Mouse (Mus musculus) liver, postnatal 0 days (tissue): ENCODE measurements around the gene Fam122a. TPM values are rescaled to one million over a fixed set of nuclear protein-coding genes. Genes with fewer than 3 reads are reported as not detected.

Experiments used
- ATAC-seq: fragments of 200-750 bp; cut with Nextera tagmentation; 2 replicates; pipeline ENCODE4 v1.8.0; 2017; ENCODE audit warnings: mild to moderate bottlenecking, moderate library complexity
- DNase-seq: peaks from one replicate; pipeline ENCODE4 v3.0.0-alpha.2; 2016
- H3K27ac ChIP-seq: fragments of 300-500 bp; sonication (generic); 2 replicates; pipeline ENCODE4 v1.5.1; 2014; ENCODE audit warnings: antibody characterized with exemption, moderate library complexity, mild to moderate bottlenecking, low read depth
- H3K27me3 ChIP-seq: fragments of 300-500 bp; sonication (generic); 2 replicates; pipeline ENCODE4 v1.6.1; 2014; ENCODE audit warnings: low read length, control low read depth, mixed read lengths; ENCODE audit not compliant: insufficient read depth
- H3K36me3 ChIP-seq: fragments of 300-500 bp; sonication (generic); replicated peaks from 2 replicates; pipeline ENCODE4 v1.6.1; 2014; ENCODE audit warnings: mild to moderate bottlenecking, control low read depth, low read length, moderate library complexity, mixed read lengths; ENCODE audit not compliant: insufficient read depth
- H3K4me1 ChIP-seq: fragments of 300-500 bp; sonication (generic); 2 replicates; pipeline ENCODE4 v1.6.1; 2014; ENCODE audit warnings: antibody characterized with exemption, mild to moderate bottlenecking, control low read depth; ENCODE audit not compliant: insufficient read depth
- H3K4me2 ChIP-seq: fragments of 300-500 bp; sonication (generic); 2 replicates; pipeline ENCODE4 v1.6.1; 2014; ENCODE audit warnings: low read depth, mild to moderate bottlenecking, low read length, moderate library complexity, mixed read lengths
- H3K4me3 ChIP-seq: fragments of 300-500 bp; sonication (generic); 2 replicates; pipeline ENCODE4 v1.5.1; 2014; ENCODE audit warnings: low read depth, low read length
- H3K9ac ChIP-seq: fragments of 300-500 bp; sonication (generic); replicated peaks from 2 replicates; pipeline ENCODE4 v1.6.1; 2014; ENCODE audit warnings: mild to moderate bottlenecking, moderate library complexity
- H3K9me3 ChIP-seq: fragments of 300-500 bp; sonication (generic); 2 replicates; pipeline ENCODE4 v1.6.1; 2016; ENCODE audit warnings: mild to moderate bottlenecking, control low read depth, low read length, mixed read lengths
- CTCF ChIP-seq: sonication (generic); IDR thresholded peaks from 2 replicates; pipeline ENCODE4 v1.5.1; 2016; ENCODE audit warnings: antibody characterized with exemption, low read depth
- EP300 ChIP-seq: IDR thresholded peaks from 2 replicates; pipeline ENCODE4 v1.6.1; 2016; ENCODE audit warnings: antibody characterized with exemption, low read depth, mild to moderate bottlenecking
- WGBS: fragments of 180-500 bp; shearing (Covaris S2); extraction: QIAGEN DNeasy Blood & Tissue Kit; methylation state at CpG from one replicate; pipeline ENCODE4 v1.1.7; 2014; ENCODE audit not compliant: insufficient replicate concordance; 5-methylcytosine and 5-hydroxymethylcytosine counted together
- polyA plus RNA-seq: library from polyadenylated mRNA; unstranded; fragments of >200 nt; fragmentation: Nextera tagmentation; extraction: Ambion mirVana; gene quantifications from 2 replicates; pipeline ENCODE4 v1.2.1, GENCODE M21; 2015

The Fam122a gene
- polyA plus RNA-seq, 1 experiment from 2014 or later: 28.6 TPM

DNA sequence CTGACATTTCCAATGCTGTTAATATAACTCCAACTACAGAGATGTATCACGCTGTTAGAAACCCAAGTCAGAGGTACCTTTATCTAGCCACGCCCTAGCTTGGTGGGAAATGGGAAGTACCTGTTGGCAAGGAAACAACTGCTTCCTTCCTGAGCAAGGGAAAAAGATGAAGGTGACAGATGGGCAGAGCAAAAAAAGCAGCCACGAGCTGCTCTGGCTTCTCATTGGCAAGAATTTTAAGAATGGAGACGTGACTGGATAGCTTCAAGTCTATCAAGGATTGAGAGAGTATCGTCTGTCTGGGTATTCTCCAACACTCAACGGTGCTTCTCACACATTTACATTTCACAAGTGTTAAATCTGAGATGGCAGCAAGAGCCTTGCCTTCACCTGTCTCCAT, 1.9 kb downstream of the Fam122a start:
- WGBS: 70% methylated on average over 6 of the region's 6 CpGs
- ATAC-seq (no peak), DNase-seq (no peak)
- H3K36me3 ChIP-seq: no peaks in the 10 kb centered on the region
- no peak overlapping the region for H3K27ac ChIP-seq
- H3K4me1 ChIP-seq: peaks cover 16% of the 10 kb centered on the region
- H3K4me3 ChIP-seq: peak overlapping the region; percentile 87; the same call in 1 of the 2 replicates
- peak overlapping the region; percentile 49 for H3K4me2 ChIP-seq
- H3K9me3 ChIP-seq: no peaks in the 10 kb centered on the region
- no peaks in the 10 kb centered on the region for H3K27me3 ChIP-seq
- H3K9ac ChIP-seq: no peak overlapping the region
- TF ChIP-seq EP300 (no peak), CTCF (no peak)

- WGBS: 86% methylated on average over 5 of the region's 5 CpGs
- Histone ChIP-seq H3K4me3 (no peak overlapping the region), H3K4me2 (no peak overlapping the region), H3K4me1 (peaks cover 8% of the 10 kb centered on the region), H3K9me3 (no peaks in the 10 kb centered on the region), H3K27ac (no peak overlapping the region), H3K36me3 (no peaks in the 10 kb centered on the region), H3K27me3 (no peaks in the 10 kb centered on the region), H3K9ac (no peak overlapping the region)
- DNase-seq: no peak
- no peak for TF ChIP-seq EP300
- no peak for TF ChIP-seq CTCF
- ATAC-seq: no peak
Observed at GRCm38 (mm10) chr19:24472512-24472911, 4.6 kb downstream of the Fam122a start.

DNA sequence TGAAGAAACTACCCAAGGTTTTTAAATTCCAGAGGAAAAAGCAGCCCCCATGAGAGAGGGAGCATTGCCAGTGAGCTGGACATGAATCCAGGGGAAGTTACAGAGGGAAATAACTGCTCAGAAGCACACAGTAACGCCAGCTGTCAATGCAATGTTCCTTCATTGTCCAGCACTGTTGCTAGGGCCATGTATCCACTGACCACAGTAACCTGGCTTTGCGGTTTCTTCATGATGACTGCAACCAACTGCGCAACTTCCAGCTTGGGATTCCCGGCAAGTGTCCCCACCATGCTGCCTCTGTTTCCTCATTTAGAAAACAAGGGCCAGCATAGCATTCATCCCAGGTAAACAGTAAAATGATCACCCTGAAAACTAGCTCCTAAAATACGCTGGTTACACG, 5.6 kb downstream of the Fam122a start:
- peaks cover 8% of the 10 kb centered on the region for H3K4me1 ChIP-seq
- no peak overlapping the region for H3K4me3 ChIP-seq
- no peak overlapping the region for H3K27ac ChIP-seq
- H3K36me3 ChIP-seq: no peaks in the 10 kb centered on the region
- H3K4me2 ChIP-seq: no peak overlapping the region
- no peak overlapping the region for H3K9ac ChIP-seq
- ATAC-seq (no peak), DNase-seq (no peak)
- H3K27me3 ChIP-seq: no peaks in the 10 kb centered on the region
- WGBS: 92% methylated on average over 6 of the region's 6 CpGs
- TF ChIP-seq EP300: no peak
- TF ChIP-seq CTCF: no peak
- H3K9me3 ChIP-seq: no peaks in the 10 kb centered on the region

DNA sequence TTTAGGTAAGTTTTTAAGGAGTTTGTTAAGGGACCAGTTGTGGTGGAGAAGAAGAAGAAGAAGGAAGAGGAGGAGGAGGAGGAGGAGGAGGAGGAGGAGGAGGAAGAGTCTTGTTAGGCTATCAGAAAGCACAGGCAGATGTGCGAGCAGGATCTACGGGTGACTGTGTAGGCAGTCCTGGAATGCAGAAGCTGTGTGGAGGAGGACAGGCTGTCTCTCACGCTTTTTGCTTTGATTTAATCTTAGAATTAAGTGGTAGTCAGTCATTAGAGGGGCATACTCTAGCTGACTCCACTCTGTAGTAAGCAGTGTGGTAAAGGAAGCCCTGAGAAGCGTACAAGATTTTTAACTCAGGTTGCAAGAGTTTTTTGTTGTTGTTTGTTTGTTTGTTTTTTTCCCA, 7.9 kb downstream of the Fam122a start:
- Histone ChIP-seq H3K4me3 (no peak overlapping the region), H3K9me3 (no peaks in the 10 kb centered on the region), H3K27me3 (no peaks in the 10 kb centered on the region), H3K4me1 (no peaks in the 10 kb centered on the region), H3K27ac (no peak overlapping the region), H3K36me3 (no peaks in the 10 kb centered on the region), H3K4me2 (no peak overlapping the region), H3K9ac (no peak overlapping the region)
- 65% methylated on average over 4 of the region's 4 CpGs for WGBS
- DNase-seq (no peak), ATAC-seq (no peak)
- no peak for TF ChIP-seq EP300
- no peak for TF ChIP-seq CTCF

DNA sequence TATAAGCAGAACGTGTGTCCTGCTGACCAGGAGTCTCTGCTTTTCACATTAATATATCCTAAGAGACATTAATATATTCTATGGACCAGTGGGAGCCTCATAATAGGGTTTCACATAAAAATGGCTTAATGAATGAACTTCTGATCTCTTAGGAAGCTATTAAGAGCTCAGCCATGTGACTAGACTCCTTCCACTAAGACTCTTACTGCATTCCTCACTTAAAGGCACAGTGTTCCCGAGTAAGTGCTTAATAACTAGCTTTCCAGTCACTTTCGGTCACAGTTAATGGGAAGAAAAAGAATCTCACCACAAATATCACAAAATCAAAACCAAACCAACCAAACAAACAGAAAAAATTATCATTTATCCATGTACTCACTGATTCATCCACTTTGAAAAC, 8.5 kb downstream of the Fam122a start:
- ATAC-seq: no peak
- Histone ChIP-seq H3K36me3 (no peaks in the 10 kb centered on the region), H3K9ac (no peak overlapping the region), H3K9me3 (no peaks in the 10 kb centered on the region), H3K4me1 (no peaks in the 10 kb centered on the region), H3K4me3 (no peak overlapping the region), H3K27ac (no peak overlapping the region), H3K4me2 (no peak overlapping the region), H3K27me3 (no peaks in the 10 kb centered on the region)
- TF ChIP-seq EP300 (no peak), CTCF (no peak)
- 76% methylated on average over 3 of the region's 3 CpGs for WGBS
- no peak for DNase-seq

DNA sequence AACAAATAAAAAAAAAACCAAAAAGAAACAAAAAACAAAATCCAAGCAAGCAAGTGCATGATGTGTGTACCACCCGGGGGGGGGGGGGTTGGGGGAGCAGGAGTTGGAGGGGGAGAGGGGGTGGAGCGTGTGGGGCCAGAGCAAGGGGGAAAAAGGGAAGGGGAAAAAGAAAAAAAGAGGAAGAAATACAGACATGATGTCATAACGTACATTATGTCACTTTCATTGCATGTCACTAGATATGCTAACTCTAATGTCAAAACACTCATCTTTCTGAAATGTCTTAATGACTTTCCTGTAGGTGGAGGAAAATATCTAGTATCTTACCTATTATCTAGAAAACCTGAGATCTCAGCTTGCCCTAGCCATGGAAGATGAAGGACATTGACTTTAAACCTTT, 14.1 kb downstream of the Fam122a start:
- Histone ChIP-seq H3K4me1 (no peaks in the 10 kb centered on the region), H3K27ac (no peak overlapping the region), H3K9me3 (no peaks in the 10 kb centered on the region), H3K27me3 (no peaks in the 10 kb centered on the region), H3K9ac (no peak overlapping the region), H3K4me2 (no peak overlapping the region), H3K36me3 (no peaks in the 10 kb centered on the region), H3K4me3 (no peak overlapping the region)
- no peak for DNase-seq
- TF ChIP-seq CTCF: no peak
- no peak for TF ChIP-seq EP300
- 76% methylated on average over 3 of the region's 3 CpGs for WGBS
- ATAC-seq: no peak

GRCm38 (mm10) chr19:24456591-24457231, 20.4 kb downstream of the Fam122a start:
- 90% methylated on average over 6 of the region's 6 CpGs for WGBS
- DNase-seq: no peak
- H3K9ac ChIP-seq: no peak overlapping the region
- H3K4me2 ChIP-seq: no peak overlapping the region
- no peaks in the 10 kb centered on the region for H3K4me1 ChIP-seq
- TF ChIP-seq CTCF (no peak), EP300 (no peak)
- no peak overlapping the region for H3K27ac ChIP-seq
- H3K4me3 ChIP-seq: no peak overlapping the region
- no peaks in the 10 kb centered on the region for H3K9me3 ChIP-seq
- no peaks in the 10 kb centered on the region for H3K36me3 ChIP-seq
- ATAC-seq: no peak
- no peaks in the 10 kb centered on the region for H3K27me3 ChIP-seq
